Mouse (Mus musculus) kidney, embryonic 14.5 days (tissue): ENCODE data around the gene Mrpl35. TPM values are rescaled to one million over a fixed set of nuclear protein-coding genes. Genes with fewer than 3 reads are reported as not detected.
A peak's percentile ranks its signal among the peaks of the same experiment; 100 is the strongest.

Experiments
- ATAC-seq: fragments of 200-750 bp; cut with Nextera tagmentation; 2 replicates; pipeline ENCODE4 v1.8.0; 2017; ENCODE audit warnings: moderate number of reproducible peaks, mild to moderate bottlenecking, moderate TSS enrichment, moderate library complexity; ENCODE audit not compliant: low FRiP score, low TSS enrichment
- H3K27ac ChIP-seq: fragments of 300-500 bp; sonication (generic); 2 replicates; pipeline ENCODE4 v1.5.1; 2014; ENCODE audit warnings: low read depth, mild to moderate bottlenecking, low read length, moderate library complexity, mixed read lengths
- H3K27me3 ChIP-seq: fragments of 300-500 bp; sonication (generic); 2 replicates; pipeline ENCODE4 v1.6.1; 2014; ENCODE audit warnings: mild to moderate bottlenecking, low read length; ENCODE audit not compliant: control insufficient read depth, insufficient read depth
- H3K36me3 ChIP-seq: fragments of 300-500 bp; sonication (generic); 2 replicates; pipeline ENCODE4 v1.6.1; 2014; ENCODE audit warnings: low read length, mixed read lengths; ENCODE audit not compliant: control insufficient read depth, insufficient read depth
- H3K4me1 ChIP-seq: fragments of 300-500 bp; sonication (generic); 2 replicates; pipeline ENCODE4 v1.6.1; 2014; ENCODE audit warnings: low read length, mixed read lengths; ENCODE audit not compliant: control insufficient read depth, insufficient read depth
- H3K4me2 ChIP-seq: fragments of 300-500 bp; sonication (generic); replicated peaks from 2 replicates; pipeline ENCODE4 v1.6.1; 2014; ENCODE audit warnings: low read depth, mild to moderate bottlenecking, low read length
- H3K4me3 ChIP-seq: fragments of 300-500 bp; sonication (generic); 2 replicates; pipeline ENCODE4 v1.5.1; 2014; ENCODE audit warnings: mild to moderate bottlenecking, low read length
- H3K9ac ChIP-seq: fragments of 300-500 bp; sonication (generic); 2 replicates; pipeline ENCODE4 v1.6.1; 2014; ENCODE audit warnings: low read depth, mild to moderate bottlenecking, low read length, moderate library complexity
- H3K9me3 ChIP-seq: fragments of 300-500 bp; sonication (generic); 2 replicates; pipeline ENCODE4 v1.6.1; 2016; ENCODE audit warnings: low read length; ENCODE audit not compliant: control insufficient read depth
- WGBS: fragments of 180-500 bp; shearing (Covaris S2); extraction: QIAGEN DNeasy Blood & Tissue Kit; methylation state at CpG from one replicate; pipeline ENCODE4 v1.1.7; 2014; 5-methylcytosine and 5-hydroxymethylcytosine counted together
- polyA plus RNA-seq: library from polyadenylated mRNA; unstranded; fragments of >200 nt; fragmentation: Nextera tagmentation; extraction: Ambion mirVana; gene quantifications from 2 replicates; pipeline ENCODE4 v1.2.1, GENCODE M21; 2014

Mrpl35 gene
- polyA plus RNA-seq, 1 experiment from 2014 or later = 77.5 TPM

- Histone ChIP-seq H3K4me3 (peak within 1 kb of the TSS; percentile 95), H3K4me2 (peak within 1 kb of the TSS; percentile 54), H3K9ac (peak within 1 kb of the TSS; percentile 88), H3K27ac (peak within 1 kb of the TSS; percentile 91), H3K4me1 (peaks cover 5% of the 10 kb centered on the region; the same call in 1 of the 2 replicates), H3K36me3 (peaks cover 4% of the 10 kb centered on the region; the same call in 1 of the 2 replicates), H3K9me3 (no peaks in the 10 kb centered on the region), H3K27me3 (no peaks in the 10 kb centered on the region)
- ATAC-seq = peak; percentile 99
- under 1% methylated on average over 64 of the region's 64 CpGs for WGBS
These were observed 4.2 kb upstream of the Mrpl35 start, which contains the start of gene Immt for GRCm38 (mm10) chr6:71830690-71831580. Gene Immt (plus strand): TSS chr6:71831331.

- Histone ChIP-seq H3K4me1 (peaks cover 5% of the 10 kb centered on the region; the same call in 1 of the 2 replicates), H3K36me3 (peaks cover 4% of the 10 kb centered on the region; the same call in 1 of the 2 replicates), H3K27ac (no peak overlapping the region), H3K4me2 (no peak overlapping the region; the same call in 1 of the 2 replicates), H3K9me3 (no peaks in the 10 kb centered on the region), H3K4me3 (no peak overlapping the region), H3K9ac (no peak overlapping the region; the same call in 1 of the 2 replicates), H3K27me3 (no peaks in the 10 kb centered on the region)
- WGBS = 89% methylated on average over 9 of the region's 9 CpGs
- ATAC-seq = no peak
These were observed 3.0 kb upstream of the Mrpl35 start for GRCm38 (mm10) chr6:71829768-71830167.

- peak overlapping the region; percentile 58; the same call in 1 of the 2 replicates for H3K9ac ChIP-seq
- 45% methylated on average over 3 of the region's 3 CpGs for WGBS
- 0 out of 2 replicates have a peak, but pooled peaks cover 9% of the 10 kb centered on the region for H3K4me1 ChIP-seq
- peak overlapping the region; percentile 60 for H3K4me3 ChIP-seq
- H3K27me3 ChIP-seq = no peaks in the 10 kb centered on the region
- peak; percentile 16; the same call in 1 of the 2 replicates for ATAC-seq
- H3K4me2 ChIP-seq = peak overlapping the region; percentile 59
- H3K27ac ChIP-seq = no peak overlapping the region
- no peaks in the 10 kb centered on the region for H3K9me3 ChIP-seq
- H3K36me3 ChIP-seq = no peaks in the 10 kb centered on the region
These were observed 2.8 kb downstream of the Mrpl35 start for GRCm38 (mm10) chr6:71823961-71824360.

- WGBS = under 1% methylated on average over 19 of the region's 19 CpGs
- H3K4me1 ChIP-seq = 0 out of 2 replicates have a peak, but pooled peaks cover 9% of the 10 kb centered on the region
- H3K9me3 ChIP-seq = no peaks in the 10 kb centered on the region
- H3K36me3 ChIP-seq = peaks cover under 1% of the 10 kb centered on the region
- no peak overlapping the region for H3K27ac ChIP-seq
- H3K4me3 ChIP-seq = peak overlapping the region; percentile 60
- peak; percentile 87 for ATAC-seq
- peak overlapping the region; percentile 68 for H3K4me2 ChIP-seq
- H3K27me3 ChIP-seq = no peaks in the 10 kb centered on the region
- H3K9ac ChIP-seq = peak overlapping the region; percentile 58
These were observed 3.3 kb downstream of the Mrpl35 start for GRCm38 (mm10) chr6:71823488-71823887.

GRCm38 (mm10) chr6:71823085-71823484 is 3.7 kb downstream of the Mrpl35 start:
- Histone ChIP-seq H3K4me3 (peak overlapping the region; percentile 60), H3K27me3 (no peaks in the 10 kb centered on the region), H3K27ac (no peak overlapping the region), H3K4me1 (0 out of 2 replicates have a peak, but pooled peaks cover 9% of the 10 kb centered on the region), H3K36me3 (peaks cover 5% of the 10 kb centered on the region), H3K9ac (peak overlapping the region; percentile 58), H3K4me2 (peak overlapping the region; percentile 68), H3K9me3 (no peaks in the 10 kb centered on the region)
- 1% methylated on average over 7 of the region's 7 CpGs for WGBS
- peak; percentile 47; the same call in 1 of the 2 replicates for ATAC-seq

GRCm38 (mm10) chr6:71819764-71820292 is 6.9 kb downstream of the Mrpl35 start:
- ATAC-seq = 0 out of 2 replicates have a peak, but pooled peaks have one; percentile 32
- Histone ChIP-seq H3K27me3 (no peaks in the 10 kb centered on the region), H3K9me3 (no peaks in the 10 kb centered on the region), H3K4me3 (no peak overlapping the region), H3K4me2 (no peak overlapping the region), H3K27ac (no peak overlapping the region), H3K36me3 (peaks cover 36% of the 10 kb centered on the region), H3K4me1 (0 out of 2 replicates have a peak, but pooled peaks cover 9% of the 10 kb centered on the region), H3K9ac (no peak overlapping the region)
- WGBS = 65% methylated on average over 5 of the region's 5 CpGs

- Histone ChIP-seq H3K9me3 (no peaks in the 10 kb centered on the region), H3K27me3 (no peaks in the 10 kb centered on the region), H3K9ac (no peak overlapping the region), H3K27ac (no peak overlapping the region), H3K4me3 (no peak overlapping the region), H3K4me1 (no peaks in the 10 kb centered on the region), H3K4me2 (no peak overlapping the region), H3K36me3 (peaks cover 50% of the 10 kb centered on the region)
- WGBS = 76% methylated on average over 2 of the region's 2 CpGs
- ATAC-seq = no peak
These were observed 13.9 kb downstream of the Mrpl35 start for GRCm38 (mm10) chr6:71812820-71813219.

- WGBS = 76% methylated on average over 9 of the region's 9 CpGs
- peaks cover 22% of the 10 kb centered on the region; the same call in 1 of the 2 replicates for H3K36me3 ChIP-seq
- H3K4me2 ChIP-seq = no peak overlapping the region
- no peak overlapping the region for H3K4me3 ChIP-seq
- no peak overlapping the region for H3K27ac ChIP-seq
- H3K27me3 ChIP-seq = no peaks in the 10 kb centered on the region
- no peaks in the 10 kb centered on the region for H3K4me1 ChIP-seq
- no peak for ATAC-seq
- no peaks in the 10 kb centered on the region for H3K9me3 ChIP-seq
- H3K9ac ChIP-seq = no peak overlapping the region
These were observed 16.9 kb downstream of the Mrpl35 start for GRCm38 (mm10) chr6:71809890-71810289.
